Mouse (Mus musculus) spleen, adult 2 months (tissue): ENCODE results near the gene Stt3b.

Source experiments
- CTCF ChIP-seq: fragments of 200-500 bp; IDR thresholded peaks from 2 replicates; pipeline ENCODE4 v1.5.1; 2011; ENCODE audit warnings: mild to moderate bottlenecking, inconsistent platforms; ENCODE audit not compliant: insufficient read depth, insufficient read length, insufficient replicate concordance; ENCODE audit errors: extremely low read depth
- POLR2A ChIP-seq: fragments of 200-500 bp; IDR thresholded peaks from 2 replicates; pipeline ENCODE4 v1.6.1; 2011; ENCODE audit warnings: low read depth, low read length, inconsistent platforms

DNA sequence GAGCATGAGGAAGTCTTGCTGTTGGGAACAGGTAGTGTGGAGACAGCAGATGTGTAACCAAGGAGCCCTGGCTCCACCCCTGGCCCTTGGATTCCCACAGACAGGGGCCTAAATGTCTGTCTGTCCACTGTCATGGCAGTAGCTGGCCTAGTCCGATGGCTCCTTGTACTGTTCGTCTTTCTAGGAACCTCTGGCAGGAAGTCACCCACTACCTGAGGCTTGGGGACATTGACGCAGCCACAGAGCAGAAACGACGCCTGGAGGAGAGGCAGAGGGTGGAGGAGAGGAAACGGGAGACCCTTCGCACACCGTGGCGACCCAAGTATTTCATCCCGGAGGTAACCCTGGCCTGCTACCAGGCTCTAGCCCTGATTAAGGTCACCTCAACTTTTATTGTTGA lies 80.5 kb downstream of the Stt3b start:
- TF ChIP-seq POLR2A (no peak), CTCF (no peak)
